Mouse (Mus musculus): ENCODE measurements around the gene Krt4.

Gene Krt4

DNA sequence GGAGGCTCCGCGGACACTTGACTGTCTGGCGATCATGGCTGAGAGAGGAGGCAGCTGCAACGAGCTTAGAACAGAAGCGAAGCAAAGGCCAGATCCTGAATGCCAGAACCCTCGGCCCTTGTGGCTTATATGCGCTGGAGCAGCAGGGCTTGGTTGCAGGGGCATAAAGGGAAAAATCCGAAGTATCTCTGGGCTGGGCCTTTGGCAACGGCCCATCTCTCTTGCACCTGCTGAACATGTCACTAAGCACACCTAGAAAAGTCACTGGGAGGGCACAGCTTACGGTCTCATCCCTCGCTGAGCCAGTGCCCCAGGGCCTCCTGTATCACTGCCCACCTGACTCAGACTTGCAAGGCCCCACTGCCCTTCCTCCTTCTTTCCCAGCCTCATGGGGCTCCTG lies at the start of gene Krt4:
TSS of gene Krt4 (minus strand) at position 101 of the 400 bp plus-strand sequence.
- DNase-seq (ENCODE audit: low spot score): no peak

DNA sequence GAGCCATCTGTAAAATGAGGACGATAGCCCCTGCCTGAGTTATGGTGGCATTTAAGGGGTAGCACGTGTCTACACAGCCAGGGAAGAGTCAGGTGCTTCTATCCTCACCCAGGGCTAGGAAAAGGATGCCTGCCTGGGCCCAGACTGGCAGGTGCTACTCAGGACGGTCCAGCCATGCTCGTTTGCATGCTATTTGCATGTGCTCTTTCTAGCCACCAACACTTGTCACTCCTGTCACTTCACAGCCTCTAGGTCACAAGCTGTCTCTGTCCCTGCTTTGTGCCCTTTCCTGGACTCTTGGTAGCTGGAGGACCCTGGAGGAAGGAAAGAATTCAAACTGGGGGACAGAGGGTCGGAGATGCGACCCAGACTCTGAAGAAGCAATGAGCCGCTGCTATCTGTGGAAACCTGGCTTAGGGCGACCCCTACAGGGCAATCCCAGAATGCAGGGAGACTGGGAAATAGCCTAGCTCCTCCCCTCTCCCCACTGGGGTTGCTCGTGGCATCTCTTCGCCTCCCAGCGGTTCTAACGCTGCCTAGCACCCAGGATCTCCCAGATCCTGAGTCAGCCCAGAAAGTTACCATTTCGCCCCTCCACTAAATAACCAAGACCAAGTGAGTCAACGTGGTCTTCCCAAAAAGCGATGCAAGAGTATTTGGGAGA lies 49.0 kb upstream of the Krt4 start:
- DNase-seq (ENCODE audit: low spot score): peak; percentile 77

DNA sequence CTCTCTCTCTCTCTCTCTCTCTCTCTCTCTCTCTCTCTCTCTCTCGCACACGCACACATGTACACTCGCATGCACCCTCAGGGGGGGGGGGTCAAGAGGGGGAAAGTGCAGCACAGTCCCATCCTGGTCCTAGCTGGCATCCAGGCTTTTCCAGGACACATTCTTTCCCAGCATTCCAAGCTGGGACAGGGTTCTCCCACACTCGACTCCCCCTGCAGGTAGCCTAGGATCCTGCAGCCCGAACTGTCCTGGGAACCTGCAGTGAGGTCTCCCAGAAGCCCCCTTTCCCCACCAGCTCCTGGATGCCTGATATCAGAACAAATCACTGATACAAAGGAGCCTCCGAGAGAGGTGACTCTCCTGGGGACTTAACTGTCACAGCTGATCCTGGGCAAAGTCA lies 46.0 kb upstream of the Krt4 start:
- DNase-seq (ENCODE audit: low spot score): no peak

DNA sequence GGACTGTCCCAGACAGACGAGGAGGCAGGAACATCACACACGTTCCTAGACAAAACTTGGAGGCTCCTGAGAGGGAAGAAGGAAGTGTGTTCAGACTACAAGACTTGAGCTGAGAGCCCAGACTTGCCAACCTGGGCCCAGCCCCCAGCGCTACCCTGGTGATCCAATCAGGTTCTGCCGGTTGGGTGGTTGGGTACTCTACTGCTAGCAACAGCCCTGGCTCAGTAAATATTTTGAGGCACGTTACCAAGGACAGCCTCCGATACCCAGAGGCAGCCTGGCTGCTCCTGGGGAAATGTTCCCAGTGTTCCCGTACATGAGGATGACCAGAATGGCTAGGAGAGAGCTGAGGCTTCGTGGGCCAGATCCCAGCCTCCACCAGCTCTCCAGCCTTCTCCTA lies 42.3 kb upstream of the Krt4 start:
- peak; percentile 40 for DNase-seq (ENCODE audit: low spot score)

DNA sequence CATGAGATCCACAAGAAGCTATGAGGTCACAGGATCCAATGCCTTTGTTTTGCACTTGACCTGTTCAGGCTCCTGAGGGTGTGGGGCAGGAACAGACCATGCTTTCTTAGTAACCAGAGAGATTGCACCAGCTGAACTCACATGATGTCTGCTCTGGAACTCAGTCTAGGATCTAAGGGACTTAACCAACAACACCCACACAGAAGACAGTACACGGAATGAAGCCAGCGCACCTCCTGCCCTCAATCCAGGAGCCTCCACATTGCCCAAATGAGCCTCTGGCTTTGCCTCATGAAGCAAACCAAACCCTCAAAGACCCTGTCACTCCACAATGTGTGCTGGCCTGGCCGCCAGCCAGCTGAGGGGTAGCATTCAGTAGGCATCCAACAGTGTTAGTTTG lies 34.4 kb upstream of the Krt4 start:
- no peak for DNase-seq (ENCODE audit: low spot score)

- no peak for DNase-seq (ENCODE audit: low spot score)
Observed at GRCm38 (mm10) chr15:101954187-101954586, 29.7 kb upstream of the Krt4 start, which contains the start of gene Krt78. Gene Krt78 (minus strand): TSS chr15:101954287.

DNA sequence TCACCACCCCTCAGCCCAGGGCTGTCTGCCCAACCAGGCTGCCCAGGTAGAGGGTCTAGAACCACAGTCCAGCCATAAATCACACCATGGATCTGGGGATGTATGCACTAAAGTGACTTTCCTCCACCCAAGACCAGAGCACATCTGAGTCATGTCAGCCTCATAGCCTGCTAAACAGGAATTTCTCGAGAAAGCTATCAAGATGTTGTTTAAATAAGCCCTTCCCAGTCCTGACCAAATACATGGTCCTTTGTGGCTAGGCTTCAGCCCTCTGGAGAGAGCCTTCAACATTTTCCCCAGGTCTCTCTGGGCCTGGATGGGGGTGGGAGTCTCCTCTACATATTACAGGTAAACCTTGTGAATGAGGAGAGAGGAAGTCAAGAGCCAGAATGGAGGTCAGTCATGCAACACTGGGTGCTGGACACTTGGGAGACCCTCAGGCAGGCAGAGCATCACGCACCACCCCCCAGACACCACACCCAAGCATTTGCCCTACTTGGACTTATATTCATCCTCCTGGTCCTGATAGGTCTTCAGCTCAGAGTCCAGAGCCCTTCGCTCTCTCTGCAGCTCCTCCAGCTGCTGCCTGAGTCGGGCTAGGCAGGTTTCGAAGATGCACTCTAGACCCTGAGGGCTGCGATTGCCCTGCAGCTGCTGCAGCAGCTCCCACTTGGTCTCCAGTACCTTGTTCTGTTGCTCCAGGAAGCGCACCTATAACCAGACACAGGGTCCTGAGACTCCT lies 28.4 kb upstream of the Krt4 start:
- DNase-seq (ENCODE audit: low spot score): no peak

DNA sequence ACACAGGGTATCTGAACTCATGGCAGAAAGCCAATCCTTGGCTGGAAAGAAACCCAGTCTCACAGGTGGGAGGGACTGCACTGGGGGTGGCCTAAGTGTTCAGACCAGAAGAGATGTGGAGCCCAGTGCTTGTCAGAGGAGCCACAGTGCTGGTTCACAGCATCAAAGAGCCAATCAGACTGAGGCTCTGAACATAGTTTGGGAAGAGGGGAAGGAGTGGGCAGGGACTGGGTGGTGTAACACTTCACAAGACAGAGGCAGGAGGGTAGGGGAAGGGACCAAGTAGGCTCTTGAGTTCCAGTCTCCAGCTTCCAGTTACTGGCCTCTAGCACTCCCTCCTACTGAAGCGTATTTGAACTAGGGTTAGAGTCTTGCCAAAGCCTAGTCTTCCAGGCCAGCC lies 20.9 kb upstream of the Krt4 start:
- DNase-seq (ENCODE audit: low spot score): no peak

DNA sequence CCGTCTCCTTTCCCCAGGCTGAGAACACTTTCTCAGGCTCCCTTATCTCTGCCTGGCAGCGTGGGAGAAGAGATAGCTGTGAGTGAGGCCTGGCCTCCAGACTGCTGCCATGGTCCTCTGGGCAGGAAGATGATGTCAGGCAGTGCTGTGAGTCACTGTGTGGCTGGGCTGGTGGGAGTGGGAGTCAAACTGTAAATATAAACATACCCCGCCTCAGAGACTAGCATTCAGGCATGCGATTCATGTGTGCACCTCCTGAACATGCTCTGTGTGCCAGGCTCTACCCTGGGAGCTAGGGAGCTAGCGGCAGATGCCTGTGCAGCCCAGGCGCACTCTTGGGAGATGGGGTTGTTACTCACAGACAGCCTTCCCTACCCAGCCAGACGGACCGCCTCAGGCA lies 17.4 kb upstream of the Krt4 start:
- peak; percentile 69 for DNase-seq (ENCODE audit: low spot score)

GRCm38 (mm10) chr15:101940274-101940829 lies 15.8 kb upstream of the Krt4 start, which contains the start of gene Krt79:
Gene Krt79 (minus strand): TSS chr15:101940324.
- no peak for DNase-seq (ENCODE audit: low spot score)

GRCm38 (mm10) chr15:101938600-101939308 lies 14.2 kb upstream of the Krt4 start:
- no peak for DNase-seq (ENCODE audit: low spot score)

DNA sequence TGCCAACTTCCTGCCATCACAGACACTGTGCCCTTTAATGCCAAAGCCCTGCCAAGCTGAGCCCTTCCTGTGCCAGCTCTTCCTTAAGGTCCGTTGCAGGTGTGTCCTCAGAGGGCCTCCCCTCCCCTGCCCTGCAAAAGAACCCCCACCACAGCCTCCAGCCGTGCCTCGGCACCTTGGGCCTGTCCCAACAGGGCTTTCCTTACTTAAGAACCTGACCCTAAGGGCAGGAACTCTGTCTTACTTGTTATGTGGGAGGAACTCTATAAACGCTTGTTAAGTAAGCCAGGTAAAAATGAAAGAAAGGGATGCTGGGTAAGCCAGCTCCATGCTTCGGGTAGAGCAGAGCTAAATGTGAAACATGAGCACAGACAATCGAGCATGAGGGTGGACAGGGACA lies 8.5 kb upstream of the Krt4 start:
- no peak for DNase-seq (ENCODE audit: low spot score)

DNA sequence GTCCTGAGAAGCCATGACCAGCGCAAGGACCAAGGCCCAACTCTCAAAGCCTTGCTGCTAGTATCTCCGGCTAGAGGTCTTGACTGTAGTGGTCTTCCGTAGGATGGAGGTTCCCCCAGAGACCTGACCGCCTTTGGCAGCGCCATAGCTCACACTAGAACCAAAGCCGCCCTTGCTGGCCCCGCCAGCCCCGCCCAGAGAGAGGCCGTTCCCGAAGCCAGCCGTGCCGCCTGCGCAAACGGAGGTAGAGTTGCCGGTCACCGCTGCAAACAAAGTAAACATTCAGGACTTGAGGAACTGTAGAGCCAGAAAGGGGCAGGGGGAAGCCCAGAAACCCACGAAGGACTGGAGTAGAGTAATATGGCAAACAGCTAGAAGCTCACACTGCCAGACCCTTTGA lies 5.1 kb upstream of the Krt4 start:
- no peak for DNase-seq (ENCODE audit: low spot score)

DNA sequence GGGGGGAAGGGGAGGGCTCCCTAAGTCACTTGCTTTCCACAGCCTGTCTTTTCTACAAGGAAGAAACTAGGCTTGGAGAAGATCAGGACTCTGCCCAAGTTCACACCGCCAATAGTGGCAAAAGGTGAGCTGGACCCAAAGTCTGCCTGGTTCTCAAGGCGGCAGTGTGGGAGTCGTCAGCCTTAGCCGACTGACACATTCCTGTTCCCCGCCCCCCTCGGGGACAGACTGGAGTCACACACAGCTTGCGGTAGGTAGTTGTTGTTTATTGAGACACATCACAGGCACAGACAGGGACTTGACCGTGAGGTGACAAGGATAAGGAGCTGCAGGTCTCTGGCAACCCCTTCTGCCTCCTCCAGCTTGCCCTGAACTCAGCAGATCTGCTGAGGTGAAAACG lies 4.6 kb upstream of the Krt4 start:
- no peak for DNase-seq (ENCODE audit: low spot score)

DNA sequence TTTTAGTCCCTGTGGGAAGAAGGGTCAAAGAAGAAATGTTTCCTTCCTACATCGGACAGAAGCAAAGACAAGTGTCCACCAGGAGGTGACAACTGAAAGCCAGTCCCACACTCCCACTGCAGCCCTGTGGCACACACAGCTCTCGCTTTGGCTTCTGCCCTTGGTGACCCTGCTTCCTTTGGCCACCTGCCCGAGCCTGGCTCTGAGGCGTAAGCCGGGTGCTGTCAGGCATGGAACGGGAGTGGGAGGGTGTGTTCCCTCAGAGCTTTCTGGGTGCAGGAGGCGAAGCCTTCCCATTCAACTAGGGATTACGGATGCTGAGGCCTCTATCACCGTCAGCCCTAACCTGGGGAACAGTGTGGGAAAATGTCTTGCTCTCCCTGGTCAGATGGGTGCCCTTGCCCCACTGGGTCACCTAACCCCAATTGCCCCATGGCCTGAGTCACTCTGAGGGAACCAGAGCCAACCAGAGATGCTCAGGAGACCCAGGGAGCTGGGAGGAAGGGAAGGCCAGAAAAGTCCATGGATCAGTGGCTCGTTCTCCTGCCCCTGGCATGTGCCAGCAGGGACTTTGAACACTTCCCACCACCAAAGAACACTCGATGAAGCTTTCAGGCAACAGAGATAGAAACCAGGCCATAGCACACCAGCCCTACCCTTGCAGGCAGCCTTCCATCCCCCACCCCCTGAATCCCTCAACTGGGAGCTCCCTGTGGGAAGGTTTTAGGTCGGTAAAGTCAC lies 3.0 kb upstream of the Krt4 start:
- DNase-seq (ENCODE audit: low spot score): peak; percentile 29

- DNase-seq (ENCODE audit: low spot score): no peak
Observed at GRCm38 (mm10) chr15:101925041-101925440, 506 bp upstream of the Krt4 start.

DNA sequence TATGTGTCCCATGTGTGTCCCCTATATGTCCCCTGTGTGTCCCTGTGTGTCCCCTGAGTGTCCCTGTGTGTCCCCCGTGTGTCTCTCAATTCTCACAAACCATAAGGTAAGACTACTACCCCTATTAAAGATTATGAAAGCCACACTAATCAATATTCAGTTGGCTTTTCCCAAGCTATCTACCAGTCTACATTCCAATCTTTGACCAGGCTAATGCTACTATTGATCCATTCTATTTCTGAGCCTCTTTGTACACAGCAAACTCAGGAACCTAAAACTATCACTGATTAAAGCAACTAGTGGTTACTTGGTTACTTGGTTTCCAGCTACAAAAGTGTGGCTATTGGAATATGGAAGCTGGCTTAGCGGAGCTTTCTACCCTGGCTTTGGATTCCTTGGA lies 2.2 kb downstream of the Krt4 start:
- DNase-seq (ENCODE audit: low spot score): no peak

- DNase-seq (ENCODE audit: low spot score): no peak
Observed at GRCm38 (mm10) chr15:101916072-101916471, 8.5 kb downstream of the Krt4 start.

DNA sequence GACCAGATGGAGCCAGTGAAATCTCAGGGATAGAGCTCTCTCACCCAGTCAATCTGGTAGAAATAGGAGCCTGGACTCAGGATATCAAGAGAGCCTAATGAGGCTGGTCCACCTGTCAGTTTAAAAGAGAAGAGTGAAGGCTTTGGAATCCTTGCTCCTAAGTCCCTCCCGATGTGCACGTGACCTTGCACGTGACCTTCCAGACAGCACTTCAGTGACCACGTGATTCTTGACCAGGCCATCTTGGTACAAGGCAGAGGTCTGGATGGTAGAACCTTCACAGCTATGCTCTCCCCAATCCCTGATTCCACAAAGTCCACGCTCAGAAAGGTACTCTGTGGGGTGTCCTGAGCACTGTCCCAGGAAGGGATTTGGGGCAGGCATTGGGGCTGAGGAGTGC lies 19.7 kb downstream of the Krt4 start:
- no peak for DNase-seq (ENCODE audit: low spot score)

- no peak for DNase-seq (ENCODE audit: low spot score)
Observed at GRCm38 (mm10) chr15:101902171-101903149, 22.1 kb downstream of the Krt4 start.

GRCm38 (mm10) chr15:101895216-101895615 lies 29.3 kb downstream of the Krt4 start:
- no peak for DNase-seq (ENCODE audit: low spot score)

All from ovary, adult 18-20 months (tissue).